Mouse (Mus musculus): Measurements from ENCODE around the gene Dab1.

- TF ChIP-seq POLR2A (IDR thresholded peaks at IDR 0.05; ENCODE audit: borderline replicate concordance, insufficient read depth, low read length) (no peak), CTCF (IDR thresholded peaks at IDR 0.05; ENCODE audit: borderline replicate concordance, insufficient read depth, low read depth, low read length) (no peak)
Measured at GRCm38 (mm10) chr4:103889110-103889509, 270.0 kb downstream of the Dab1 start.
